22 mouse cellular contexts compared by ENCODE assay signal in genomic region chr4:95640831-95641230, GRCm38 (mm10).
DNase-seq lines count a peak whose midpoint lies in the region; ATAC-seq and TF ChIP-seq lines count a peak whose summit lies in the region.
"Had no signal": no experiment of that assay in that cellular context is flagged by ENCODE, and none has a peak within 500 bp of the region (broad histone marks: within the 10 kb centered on the region; RNA-seq: fewer than 3 reads in every experiment).

No protein-coding gene starts in this region.

- WGBS in kidney, adult 2 months, result 53% methylated on average over 1 of the region's 1 CpGs
- 75% methylated on average over 1 of the region's 1 CpGs for WGBS in kidney, embryonic 15.5 days
- 92% methylated on average over 1 of the region's 1 CpGs for WGBS in midbrain, embryonic 10.5 days

- no peak for TF ChIP-seq POLR2A in kidney, adult 2 months (IDR thresholded peaks at IDR 0.05; ENCODE audit: low read depth, low read length)

- no peaks in the 10 kb centered on the region for H3K9me3 ChIP-seq in kidney, embryonic 15.5 days (replicated peaks)
- no peaks in the 10 kb centered on the region for H3K9me3 ChIP-seq in midbrain, embryonic 10.5 days (replicated peaks)
- H3K9me3 ChIP-seq: embryonic facial prominence, embryonic 15.5 days; hindbrain, embryonic 12.5 days; liver, embryonic 15.5 days; megakaryocyte, embryonic 14.5 days; neural tube, embryonic 15.5 days had no signal

- H3K4me2 ChIP-seq in kidney, embryonic 15.5 days, result no peak overlapping the region
- H3K4me2 ChIP-seq: embryonic facial prominence, embryonic 15.5 days; heart, embryonic 11.5 days; hindbrain, embryonic 12.5 days; liver, embryonic 15.5 days; neural tube, embryonic 15.5 days had no signal

- peak; percentile 56 for DNase-seq in kidney, adult 2 months
- peak; percentile 43 for DNase-seq in ovary, postnatal 36 days (ENCODE audit: low spot score)
- DNase-seq in ovary, postnatal 10 days (ENCODE audit: low spot score), result no peak
- peak; percentile 26 for DNase-seq in kidney, postnatal 14 days
- DNase-seq in midbrain, embryonic 10.5 days (ENCODE audit: low spot score), result no peak
- DNase-seq in right cerebral cortex, postnatal 14 days, result no peak
- DNase-seq: cerebellum, adult 18-20 months; cerebellum, postnatal 36 days; gastrocnemius, adult 2 months; heart, postnatal 10 days; thymus, adult 18-20 months had no signal

- no peak overlapping the region for H3K9ac ChIP-seq in kidney, embryonic 15.5 days
- H3K9ac ChIP-seq: embryonic facial prominence, embryonic 15.5 days; hindbrain, embryonic 12.5 days; liver, embryonic 15.5 days; neural tube, embryonic 15.5 days had no signal

- H3K4me3 ChIP-seq in kidney, adult 2 months (ENCODE audit: insufficient read depth, low read depth, low read length), result no peak overlapping the region
- no peak overlapping the region for H3K4me3 ChIP-seq in kidney, embryonic 15.5 days (replicated peaks)
- H3K4me3 ChIP-seq in midbrain, embryonic 10.5 days, result no peak overlapping the region
- H3K4me3 ChIP-seq: embryonic facial prominence, embryonic 15.5 days; gastrocnemius, adult 2 months; hindbrain, embryonic 12.5 days; liver, embryonic 15.5 days; megakaryocyte, embryonic 14.5 days; neural tube, embryonic 15.5 days had no signal

- H3K27ac ChIP-seq in kidney, adult 2 months (ENCODE audit: insufficient read depth, low read depth, low read length), result no peak overlapping the region
- H3K27ac ChIP-seq in kidney, embryonic 15.5 days, result no peak overlapping the region
- H3K27ac ChIP-seq in midbrain, embryonic 10.5 days (replicated peaks), result no peak overlapping the region
- H3K27ac ChIP-seq: embryonic facial prominence, embryonic 15.5 days; gastrocnemius, adult 2 months; hindbrain, embryonic 12.5 days; liver, embryonic 15.5 days; neural tube, embryonic 15.5 days had no signal

- ATAC-seq in kidney, embryonic 15.5 days (replicated peaks; ENCODE audit: low FRiP score), result no peak
- ATAC-seq: forebrain, embryonic 16.5 days; inflammation-experienced regulatory T-cells, adult 6 months; midbrain, embryonic 16.5 days had no signal

- no peak for TF ChIP-seq CTCF in kidney, adult 2 months (conservative IDR thresholded peaks at IDR 0.05; ENCODE audit: insufficient read depth, insufficient read length, low read depth, low read length)

- H3K4me1 ChIP-seq in kidney, adult 2 months (ENCODE audit: control insufficient read depth, insufficient read depth, low read length), result peaks cover 6% of the 10 kb centered on the region; the same call in 1 of the 2 replicates
- H3K4me1 ChIP-seq in kidney, embryonic 15.5 days, result peaks cover 15% of the 10 kb centered on the region
- peaks cover 24% of the 10 kb centered on the region for H3K4me1 ChIP-seq in midbrain, embryonic 10.5 days
- H3K4me1 ChIP-seq: liver, embryonic 15.5 days had no signal

- no peaks in the 10 kb centered on the region for H3K27me3 ChIP-seq in kidney, adult 2 months (replicated peaks; ENCODE audit: control insufficient read depth, insufficient read depth, low read length)
- H3K27me3 ChIP-seq in kidney, embryonic 15.5 days, result no peaks in the 10 kb centered on the region
- no peaks in the 10 kb centered on the region for H3K27me3 ChIP-seq in midbrain, embryonic 10.5 days (ENCODE audit: low read depth, poor library complexity, severe bottlenecking)
- H3K27me3 ChIP-seq: CH12.LX; embryonic facial prominence, embryonic 15.5 days; hindbrain, embryonic 12.5 days; liver, embryonic 15.5 days; neural tube, embryonic 15.5 days had no signal

- no peaks in the 10 kb centered on the region for H3K36me3 ChIP-seq in kidney, adult 2 months (ENCODE audit: control insufficient read depth, insufficient read depth, low read length)
- H3K36me3 ChIP-seq in kidney, embryonic 15.5 days, result no peaks in the 10 kb centered on the region
- no peaks in the 10 kb centered on the region for H3K36me3 ChIP-seq in midbrain, embryonic 10.5 days
- H3K36me3 ChIP-seq: embryonic facial prominence, embryonic 15.5 days; hindbrain, embryonic 12.5 days; liver, embryonic 15.5 days; neural tube, embryonic 15.5 days had no signal

Comparison
In these comparisons a context has a peak if more than half of its experiments do, and no peak if none do; other contexts are left out.
1. DNase-seq: peak in kidney, adult 2 months (single experiment), ovary, postnatal 36 days (single experiment) and kidney, postnatal 14 days (single experiment); none in ovary, postnatal 10 days (single experiment), midbrain, embryonic 10.5 days (single experiment) and right cerebral cortex, postnatal 14 days (single experiment).